Mouse (Mus musculus) liver, postnatal 0 days (tissue): ENCODE measurements around the gene Tmem176b.

ENCODE experiments used
- CTCF ChIP-seq: sonication (generic); IDR thresholded peaks from 2 replicates; pipeline ENCODE4 v1.5.1; 2016; ENCODE audit warnings: antibody characterized with exemption, low read depth
- EP300 ChIP-seq: IDR thresholded peaks from 2 replicates; pipeline ENCODE4 v1.6.1; 2016; ENCODE audit warnings: antibody characterized with exemption, low read depth, mild to moderate bottlenecking

DNA sequence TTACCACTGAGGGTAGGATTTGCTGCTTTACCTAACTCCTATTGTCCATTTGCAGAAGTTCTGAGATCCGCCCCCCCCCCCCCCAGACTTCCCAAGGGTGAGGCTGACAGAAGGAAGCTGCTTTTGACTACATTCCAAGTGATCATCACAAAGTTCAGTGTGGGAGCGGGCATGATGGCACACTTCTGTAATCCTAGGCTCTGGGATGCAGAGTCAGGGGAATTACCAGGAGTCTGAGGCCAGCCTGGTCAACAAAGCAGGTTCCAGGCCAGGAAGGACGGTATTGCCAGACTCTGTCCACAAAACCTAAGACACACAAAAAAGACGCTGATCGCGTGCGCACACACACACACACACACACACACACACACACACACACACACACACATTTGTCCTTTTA lies 22.2 kb upstream of the Tmem176b start:
- TF ChIP-seq CTCF = no peak
- TF ChIP-seq EP300 = no peak
